Mouse (Mus musculus): ENCODE measurements around the gene Nckap1. TPM values are rescaled to one million over a fixed set of nuclear protein-coding genes. Genes with fewer than 3 reads are reported as not detected.

Gene Nckap1
- polyA plus RNA-seq, 1 experiment from 2014 or later: 61.2 TPM

DNA sequence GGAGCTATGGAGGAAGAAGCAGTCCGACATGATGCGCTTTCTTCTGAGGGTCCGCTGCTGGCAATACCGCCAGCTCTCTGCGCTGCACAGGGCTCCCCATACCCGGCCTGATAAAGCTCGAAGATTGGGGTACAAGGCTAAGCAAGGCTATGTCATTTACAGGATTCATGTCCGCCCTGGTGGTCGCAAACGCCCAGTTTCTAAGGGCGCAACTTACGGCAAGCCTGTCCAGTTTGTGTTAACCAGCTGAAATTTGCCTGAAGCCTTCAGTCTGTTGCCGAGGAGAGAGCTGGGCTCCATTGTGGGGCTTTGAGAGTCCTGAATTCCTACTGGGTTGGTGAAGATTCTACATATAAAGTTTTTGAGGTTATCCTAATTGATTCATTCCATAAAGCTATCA lies 21.6 kb upstream of the Nckap1 start:
- Histone ChIP-seq H3K4me1 (ENCODE audit: control insufficient read depth, insufficient read depth, low read length) (no peaks in the 10 kb centered on the region), H3K9me3 (ENCODE audit: control insufficient read depth, low read length) (no peaks in the 10 kb centered on the region), H3K27me3 (replicated peaks; ENCODE audit: control insufficient read depth, insufficient read depth, low read length) (no peaks in the 10 kb centered on the region), H3K4me2 (ENCODE audit: low read depth, low read length) (no peak overlapping the region), H3K4me3 (ENCODE audit: low read depth, low read length) (no peak overlapping the region), H3K36me3 (ENCODE audit: control insufficient read depth, insufficient read depth, low read length) (no peaks in the 10 kb centered on the region), H3K27ac (replicated peaks; ENCODE audit: low read depth, low read length) (no peak overlapping the region), H3K9ac (ENCODE audit: low read depth, low read length) (no peak overlapping the region)
- 93% methylated on average over 12 of the region's 13 CpGs for WGBS
- ATAC-seq (ENCODE audit: low read depth) (no peak), DNase-seq (ENCODE audit: low spot score) (no peak)

GRCm38 (mm10) chr2:80600611-80601010 lies 19.4 kb upstream of the Nckap1 start:
- no peaks in the 10 kb centered on the region for H3K4me1 ChIP-seq (ENCODE audit: control insufficient read depth, insufficient read depth, low read length)
- no peak overlapping the region for H3K27ac ChIP-seq (replicated peaks; ENCODE audit: low read depth, low read length)
- H3K4me2 ChIP-seq (ENCODE audit: low read depth, low read length): no peak overlapping the region
- no peak for ATAC-seq (ENCODE audit: low read depth)
- no peak for DNase-seq (ENCODE audit: low spot score)
- no peak overlapping the region for H3K4me3 ChIP-seq (ENCODE audit: low read depth, low read length)
- H3K36me3 ChIP-seq (ENCODE audit: control insufficient read depth, insufficient read depth, low read length): no peaks in the 10 kb centered on the region
- no peak overlapping the region for H3K9ac ChIP-seq (ENCODE audit: low read depth, low read length)
- no peaks in the 10 kb centered on the region for H3K9me3 ChIP-seq (ENCODE audit: control insufficient read depth, low read length)
- H3K27me3 ChIP-seq (replicated peaks; ENCODE audit: control insufficient read depth, insufficient read depth, low read length): no peaks in the 10 kb centered on the region

GRCm38 (mm10) chr2:80599850-80600249 lies 18.7 kb upstream of the Nckap1 start:
- Histone ChIP-seq H3K4me2 (ENCODE audit: low read depth, low read length) (no peak overlapping the region), H3K9ac (ENCODE audit: low read depth, low read length) (no peak overlapping the region), H3K4me3 (ENCODE audit: low read depth, low read length) (no peak overlapping the region), H3K36me3 (ENCODE audit: control insufficient read depth, insufficient read depth, low read length) (no peaks in the 10 kb centered on the region), H3K4me1 (ENCODE audit: control insufficient read depth, insufficient read depth, low read length) (no peaks in the 10 kb centered on the region), H3K9me3 (ENCODE audit: control insufficient read depth, low read length) (no peaks in the 10 kb centered on the region), H3K27me3 (replicated peaks; ENCODE audit: control insufficient read depth, insufficient read depth, low read length) (no peaks in the 10 kb centered on the region), H3K27ac (replicated peaks; ENCODE audit: low read depth, low read length) (no peak overlapping the region)
- ATAC-seq (ENCODE audit: low read depth) (no peak), DNase-seq (ENCODE audit: low spot score) (no peak)
- WGBS: 86% methylated on average over 3 of the region's 3 CpGs

DNA sequence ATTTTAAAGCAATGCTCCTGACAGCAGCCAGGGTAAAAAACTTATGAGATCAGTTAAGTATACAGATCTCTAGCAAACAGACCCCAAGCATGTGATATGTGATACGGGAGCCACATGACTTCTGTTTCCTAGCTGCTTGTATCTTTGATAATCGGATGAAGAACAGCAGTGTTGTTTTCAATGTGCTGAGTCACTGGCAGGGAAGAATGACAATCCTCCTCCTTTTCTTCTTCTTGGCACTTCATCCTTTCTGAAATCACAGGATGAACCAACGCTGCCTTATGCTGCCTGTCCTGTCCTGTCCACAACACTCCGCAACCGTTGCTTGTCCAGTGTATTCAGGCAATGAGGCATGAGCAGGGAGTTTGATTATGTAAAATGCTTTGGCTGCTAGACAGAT lies 15.8 kb upstream of the Nckap1 start:
- Histone ChIP-seq H3K4me2 (ENCODE audit: low read depth, low read length) (no peak overlapping the region), H3K27ac (replicated peaks; ENCODE audit: low read depth, low read length) (no peak overlapping the region), H3K4me1 (ENCODE audit: control insufficient read depth, insufficient read depth, low read length) (no peaks in the 10 kb centered on the region), H3K27me3 (replicated peaks; ENCODE audit: control insufficient read depth, insufficient read depth, low read length) (no peaks in the 10 kb centered on the region), H3K9me3 (ENCODE audit: control insufficient read depth, low read length) (no peaks in the 10 kb centered on the region), H3K36me3 (ENCODE audit: control insufficient read depth, insufficient read depth, low read length) (no peaks in the 10 kb centered on the region), H3K4me3 (ENCODE audit: low read depth, low read length) (no peak overlapping the region), H3K9ac (ENCODE audit: low read depth, low read length) (no peak overlapping the region)
- DNase-seq (ENCODE audit: low spot score) (no peak), ATAC-seq (ENCODE audit: low read depth) (no peak)
- WGBS: 67% methylated on average over 5 of the region's 5 CpGs

- H3K27ac ChIP-seq (replicated peaks; ENCODE audit: low read depth, low read length): no peak overlapping the region
- no peak for ATAC-seq (ENCODE audit: low read depth)
- DNase-seq (ENCODE audit: low spot score): no peak
- H3K9me3 ChIP-seq (ENCODE audit: control insufficient read depth, low read length): no peaks in the 10 kb centered on the region
- H3K36me3 ChIP-seq (ENCODE audit: control insufficient read depth, insufficient read depth, low read length): no peaks in the 10 kb centered on the region
- H3K4me2 ChIP-seq (ENCODE audit: low read depth, low read length): no peak overlapping the region
- no peak overlapping the region for H3K4me3 ChIP-seq (ENCODE audit: low read depth, low read length)
- H3K9ac ChIP-seq (ENCODE audit: low read depth, low read length): no peak overlapping the region
- WGBS: 70% methylated on average over 4 of the region's 4 CpGs
- no peaks in the 10 kb centered on the region for H3K27me3 ChIP-seq (replicated peaks; ENCODE audit: control insufficient read depth, insufficient read depth, low read length)
- H3K4me1 ChIP-seq (ENCODE audit: control insufficient read depth, insufficient read depth, low read length): no peaks in the 10 kb centered on the region
Measured at GRCm38 (mm10) chr2:80594215-80594918, 13.2 kb upstream of the Nckap1 start.

- no peak overlapping the region for H3K27ac ChIP-seq (replicated peaks; ENCODE audit: low read depth, low read length)
- no peak for ATAC-seq (ENCODE audit: low read depth)
- no peaks in the 10 kb centered on the region for H3K27me3 ChIP-seq (replicated peaks; ENCODE audit: control insufficient read depth, insufficient read depth, low read length)
- no peaks in the 10 kb centered on the region for H3K9me3 ChIP-seq (ENCODE audit: control insufficient read depth, low read length)
- DNase-seq (ENCODE audit: low spot score): no peak
- H3K36me3 ChIP-seq (ENCODE audit: control insufficient read depth, insufficient read depth, low read length): no peaks in the 10 kb centered on the region
- peaks cover 16% of the 10 kb centered on the region for H3K4me1 ChIP-seq (ENCODE audit: control insufficient read depth, insufficient read depth, low read length)
- 86% methylated on average over 3 of the region's 3 CpGs for WGBS
- H3K4me3 ChIP-seq (ENCODE audit: low read depth, low read length): no peak overlapping the region
- H3K9ac ChIP-seq (ENCODE audit: low read depth, low read length): no peak overlapping the region
- H3K4me2 ChIP-seq (ENCODE audit: low read depth, low read length): no peak overlapping the region
Measured at GRCm38 (mm10) chr2:80582356-80582755, 1.2 kb upstream of the Nckap1 start.

GRCm38 (mm10) chr2:80580311-80580961 lies 744 bp downstream of the Nckap1 start:
- DNase-seq (ENCODE audit: low spot score): peak; percentile 70
- peak overlapping the region; percentile 98 for H3K9ac ChIP-seq (ENCODE audit: low read depth, low read length)
- H3K4me1 ChIP-seq (ENCODE audit: control insufficient read depth, insufficient read depth, low read length): peaks cover 16% of the 10 kb centered on the region
- peak overlapping the region; percentile 97 for H3K27ac ChIP-seq (replicated peaks; ENCODE audit: low read depth, low read length)
- no peaks in the 10 kb centered on the region for H3K9me3 ChIP-seq (ENCODE audit: control insufficient read depth, low read length)
- peak overlapping the region; percentile 90 for H3K4me3 ChIP-seq (ENCODE audit: low read depth, low read length)
- H3K4me2 ChIP-seq (ENCODE audit: low read depth, low read length): peak overlapping the region; percentile 60
- no peaks in the 10 kb centered on the region for H3K27me3 ChIP-seq (replicated peaks; ENCODE audit: control insufficient read depth, insufficient read depth, low read length)
- peak; percentile 79 for ATAC-seq (ENCODE audit: low read depth)
- H3K36me3 ChIP-seq (ENCODE audit: control insufficient read depth, insufficient read depth, low read length): no peaks in the 10 kb centered on the region
- under 1% methylated on average over 16 of the region's 65 CpGs for WGBS

- Histone ChIP-seq H3K9me3 (ENCODE audit: control insufficient read depth, low read length) (no peaks in the 10 kb centered on the region), H3K27ac (replicated peaks; ENCODE audit: low read depth, low read length) (0 out of 2 replicates have a peak overlapping the region, but pooled peaks have one; percentile 6), H3K4me2 (ENCODE audit: low read depth, low read length) (peak overlapping the region; percentile 60), H3K9ac (ENCODE audit: low read depth, low read length) (peak overlapping the region; percentile 34; the same call in 1 of the 2 replicates), H3K27me3 (replicated peaks; ENCODE audit: control insufficient read depth, insufficient read depth, low read length) (no peaks in the 10 kb centered on the region), H3K4me1 (ENCODE audit: control insufficient read depth, insufficient read depth, low read length) (peaks cover 16% of the 10 kb centered on the region), H3K36me3 (ENCODE audit: control insufficient read depth, insufficient read depth, low read length) (no peaks in the 10 kb centered on the region), H3K4me3 (ENCODE audit: low read depth, low read length) (peak overlapping the region; percentile 90)
- DNase-seq (ENCODE audit: low spot score) (no peak), ATAC-seq (ENCODE audit: low read depth) (no peak)
- 22% methylated on average over 6 of the region's 6 CpGs for WGBS
Measured at GRCm38 (mm10) chr2:80579253-80579891, 1.8 kb downstream of the Nckap1 start.

Measured in embryonic facial prominence, embryonic 14.5 days (tissue).